Mouse (Mus musculus) embryonic facial prominence, embryonic 14.5 days (tissue): ENCODE measurements at regions not wholly inside any gene's neighbourhood (a gene's known extent, or its start where the extent isn't known, plus 50 kb on each side); places are given as distances from the start of the nearest gene placed in this dataset.

ENCODE experiments used
- ATAC-seq: fragments of 200-750 bp; cut with Nextera tagmentation; 2 replicates; pipeline ENCODE4 v1.8.0; 2017; ENCODE audit warnings: low read depth, moderate number of reproducible peaks, moderate TSS enrichment
- DNase-seq: peaks from one replicate; pipeline ENCODE4 v3.0.0-alpha.2; 2015; ENCODE audit warnings: low spot score
- H3K27ac ChIP-seq: fragments of 300-500 bp; sonication (generic); replicated peaks from 2 replicates; pipeline ENCODE4 v1.5.1; 2014; ENCODE audit warnings: low read depth, mild to moderate bottlenecking, low read length, moderate library complexity
- H3K27me3 ChIP-seq: fragments of 300-500 bp; sonication (generic); replicated peaks from 2 replicates; pipeline ENCODE4 v1.6.1; 2014; ENCODE audit warnings: low read length; ENCODE audit not compliant: control insufficient read depth, insufficient read depth
- H3K36me3 ChIP-seq: fragments of 300-500 bp; sonication (generic); 2 replicates; pipeline ENCODE4 v1.6.1; 2014; ENCODE audit warnings: low read length, mixed read lengths; ENCODE audit not compliant: control insufficient read depth, insufficient read depth
- H3K4me1 ChIP-seq: fragments of 300-500 bp; sonication (generic); 2 replicates; pipeline ENCODE4 v1.6.1; 2014; ENCODE audit warnings: antibody characterized with exemption, low read length; ENCODE audit not compliant: control insufficient read depth, insufficient read depth
- H3K4me2 ChIP-seq: fragments of 300-500 bp; sonication (generic); 2 replicates; pipeline ENCODE4 v1.6.1; 2014; ENCODE audit warnings: low read depth, mild to moderate bottlenecking, low read length, moderate library complexity, mixed read lengths
- H3K4me3 ChIP-seq: fragments of 300-500 bp; sonication (generic); 2 replicates; pipeline ENCODE4 v1.5.1; 2014; ENCODE audit warnings: low read depth, mild to moderate bottlenecking, low read length
- H3K9ac ChIP-seq: fragments of 300-500 bp; sonication (generic); 2 replicates; pipeline ENCODE4 v1.6.1; 2014; ENCODE audit warnings: low read depth, mild to moderate bottlenecking, low read length, moderate library complexity, mixed read lengths
- H3K9me3 ChIP-seq: fragments of 300-500 bp; sonication (generic); 2 replicates; pipeline ENCODE4 v1.6.1; 2016; ENCODE audit warnings: low read length; ENCODE audit not compliant: control insufficient read depth
- WGBS: fragments of 180-500 bp; shearing (Covaris S2); extraction: QIAGEN DNeasy Blood & Tissue Kit; methylation state at CpG from one replicate; pipeline ENCODE4 v1.1.7; 2014; 5-methylcytosine and 5-hydroxymethylcytosine counted together

- Histone ChIP-seq H3K9me3 (peaks cover 16% of the 10 kb centered on the region; the same call in 1 of the 2 replicates), H3K4me1 (0 out of 2 replicates have a peak, but pooled peaks cover 11% of the 10 kb centered on the region), H3K9ac (no peak overlapping the region), H3K27me3 (no peaks in the 10 kb centered on the region), H3K4me3 (no peak overlapping the region), H3K36me3 (no peaks in the 10 kb centered on the region), H3K27ac (peak overlapping the region; percentile 86), H3K4me2 (no peak overlapping the region)
- 33% methylated on average over 9 of the region's 9 CpGs for WGBS
- DNase-seq (peak; percentile 92), ATAC-seq (peak; percentile 81)
Observed at GRCm38 (mm10) chr13:60330475-60331258, 153.5 kb upstream of the Gas1 start.

DNA sequence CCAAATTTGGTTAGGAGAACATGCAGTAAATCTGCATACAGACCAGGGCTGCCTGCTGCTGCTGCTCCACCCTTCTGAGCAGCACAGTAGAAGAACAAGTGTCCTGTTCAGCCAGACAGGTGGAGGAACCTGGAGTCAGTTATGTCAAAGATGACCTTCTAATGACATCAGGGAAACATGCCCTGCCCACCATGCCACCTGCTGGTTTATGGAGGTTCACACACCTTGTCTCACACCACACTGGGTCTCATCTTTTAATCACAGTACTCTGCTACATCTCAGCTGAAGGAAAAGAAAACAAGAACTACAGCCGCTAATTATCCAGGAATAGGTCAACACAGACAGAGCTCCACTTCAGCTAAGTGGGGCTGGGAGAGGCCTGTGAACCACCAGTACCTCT is 159.0 kb upstream of the Gas1 start:
- DNase-seq: no peak
- Histone ChIP-seq H3K4me2 (no peak overlapping the region), H3K36me3 (no peaks in the 10 kb centered on the region), H3K4me3 (no peak overlapping the region), H3K9ac (no peak overlapping the region), H3K9me3 (no peaks in the 10 kb centered on the region), H3K27ac (no peak overlapping the region), H3K27me3 (no peaks in the 10 kb centered on the region), H3K4me1 (0 out of 2 replicates have a peak, but pooled peaks cover under 1% of the 10 kb centered on the region)
- 41% methylated on average over 1 of the region's 1 CpGs for WGBS
- no peak for ATAC-seq

DNA sequence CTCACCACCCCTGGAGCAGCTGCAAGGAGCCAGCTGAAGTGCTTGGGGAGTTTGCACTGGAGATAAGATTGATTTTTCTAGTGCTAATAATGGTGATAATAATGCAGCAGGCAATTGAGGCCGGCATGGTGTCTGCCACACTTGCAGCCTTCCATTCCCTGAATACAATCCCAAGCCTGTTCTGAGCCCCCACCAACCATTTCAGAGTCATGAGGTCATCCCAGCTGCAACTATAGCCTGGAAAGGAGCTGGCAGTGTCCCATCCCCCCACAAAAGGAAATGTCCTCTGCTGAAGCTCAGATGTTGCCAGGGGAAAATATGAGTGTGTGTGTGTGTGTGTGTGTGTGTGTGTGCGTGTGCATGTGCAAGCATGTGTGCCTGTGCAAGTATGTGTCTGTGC is 160.2 kb upstream of the Gas1 start:
- no peaks in the 10 kb centered on the region for H3K27me3 ChIP-seq
- 44% methylated on average over 2 of the region's 2 CpGs for WGBS
- no peak overlapping the region for H3K27ac ChIP-seq
- DNase-seq: peak; percentile 69
- H3K4me3 ChIP-seq: no peak overlapping the region
- H3K36me3 ChIP-seq: no peaks in the 10 kb centered on the region
- no peaks in the 10 kb centered on the region for H3K4me1 ChIP-seq
- no peak overlapping the region for H3K9ac ChIP-seq
- no peak overlapping the region for H3K4me2 ChIP-seq
- H3K9me3 ChIP-seq: no peaks in the 10 kb centered on the region
- ATAC-seq: peak; percentile 68; the same call in 1 of the 2 replicates

DNA sequence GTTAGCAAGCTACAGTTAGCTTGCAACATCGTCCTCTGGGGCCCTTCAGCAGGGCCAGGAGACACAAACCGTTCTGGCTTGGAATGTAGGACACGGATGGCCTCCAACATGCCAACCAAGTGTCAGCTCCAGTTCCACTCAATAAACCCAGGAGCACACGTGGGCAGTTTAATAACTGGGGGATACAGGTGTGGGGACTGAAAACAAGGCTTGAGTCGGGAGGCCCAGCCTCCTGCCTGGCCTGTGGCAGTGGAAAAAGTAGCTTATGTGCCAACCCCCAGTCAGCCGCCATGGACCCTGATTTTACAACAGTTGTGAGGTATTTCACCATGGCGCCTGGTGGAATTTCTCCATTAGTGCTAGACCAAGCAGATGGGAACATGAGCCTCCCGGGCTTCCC is 160.9 kb upstream of the Gas1 start:
- no peak for ATAC-seq
- no peak overlapping the region for H3K4me2 ChIP-seq
- H3K9me3 ChIP-seq: no peaks in the 10 kb centered on the region
- H3K4me1 ChIP-seq: no peaks in the 10 kb centered on the region
- 0 out of 2 replicates have a peak overlapping the region, but pooled peaks have one; percentile 11 for H3K27ac ChIP-seq
- peak; percentile 28 for DNase-seq
- H3K4me3 ChIP-seq: no peak overlapping the region
- WGBS: 82% methylated on average over 8 of the region's 8 CpGs
- no peak overlapping the region for H3K9ac ChIP-seq
- H3K36me3 ChIP-seq: no peaks in the 10 kb centered on the region
- H3K27me3 ChIP-seq: no peaks in the 10 kb centered on the region

DNA sequence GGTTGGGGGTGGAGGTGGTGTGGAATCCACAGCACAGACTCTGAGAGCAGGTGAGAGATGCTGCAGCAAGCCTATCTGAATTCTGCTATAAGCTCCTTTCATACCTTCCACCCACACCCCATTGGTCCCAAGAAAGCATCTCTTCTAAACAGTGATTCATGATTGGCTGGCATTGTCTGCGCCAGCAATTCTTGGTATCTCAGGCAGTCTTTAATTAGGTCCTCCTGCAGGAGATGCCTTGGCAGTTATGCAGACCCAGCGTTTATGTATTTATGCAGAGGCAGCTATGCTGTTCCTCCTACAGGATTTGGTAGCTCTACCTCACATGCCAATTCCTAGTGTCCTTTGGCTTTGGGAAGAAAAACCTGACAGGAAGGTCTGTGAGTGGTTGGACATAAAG is 162.9 kb upstream of the Gas1 start:
- Histone ChIP-seq H3K4me2 (no peak overlapping the region), H3K4me3 (no peak overlapping the region), H3K27me3 (no peaks in the 10 kb centered on the region), H3K36me3 (no peaks in the 10 kb centered on the region), H3K27ac (no peak overlapping the region), H3K4me1 (no peaks in the 10 kb centered on the region), H3K9me3 (no peaks in the 10 kb centered on the region), H3K9ac (no peak overlapping the region)
- ATAC-seq (no peak), DNase-seq (no peak)
- WGBS: 75% methylated on average over 2 of the region's 2 CpGs

DNA sequence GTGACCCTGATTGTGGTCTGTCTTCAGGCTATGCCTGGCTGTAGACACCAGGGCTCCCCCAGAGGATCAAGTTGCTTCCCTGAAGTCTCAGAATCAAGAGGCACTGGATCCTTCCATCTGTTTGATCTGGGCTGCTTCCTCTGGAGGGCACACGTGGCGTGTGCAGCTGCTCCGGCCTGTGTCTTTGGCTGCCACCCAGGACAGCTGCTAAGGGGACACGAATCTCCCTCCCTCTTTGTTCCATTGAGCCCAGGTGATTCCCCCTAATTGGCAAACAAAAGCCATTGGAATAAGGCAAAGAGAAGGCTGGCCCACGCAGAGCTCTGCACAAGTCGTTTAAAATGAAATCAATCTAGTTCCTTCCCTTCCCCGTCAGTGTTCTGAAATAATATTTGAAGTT is 170.7 kb upstream of the Gas1 start:
- H3K27me3 ChIP-seq: no peaks in the 10 kb centered on the region
- ATAC-seq (peak; percentile 87), DNase-seq (peak; percentile 89)
- H3K9ac ChIP-seq: 0 out of 2 replicates have a peak overlapping the region, but pooled peaks have one; percentile 25
- no peak overlapping the region for H3K4me3 ChIP-seq
- no peaks in the 10 kb centered on the region for H3K9me3 ChIP-seq
- peak overlapping the region; percentile 74 for H3K27ac ChIP-seq
- H3K4me2 ChIP-seq: 0 out of 2 replicates have a peak overlapping the region, but pooled peaks have one; percentile 4
- 19% methylated on average over 7 of the region's 7 CpGs for WGBS
- peaks cover 19% of the 10 kb centered on the region for H3K4me1 ChIP-seq
- H3K36me3 ChIP-seq: no peaks in the 10 kb centered on the region

GRCm38 (mm10) chr13:60348438-60348837 is 171.3 kb upstream of the Gas1 start:
- H3K36me3 ChIP-seq: no peaks in the 10 kb centered on the region
- no peak overlapping the region for H3K4me3 ChIP-seq
- no peak for DNase-seq
- H3K27me3 ChIP-seq: no peaks in the 10 kb centered on the region
- H3K4me1 ChIP-seq: peaks cover 19% of the 10 kb centered on the region
- H3K9me3 ChIP-seq: no peaks in the 10 kb centered on the region
- 37% methylated on average over 2 of the region's 2 CpGs for WGBS
- H3K9ac ChIP-seq: no peak overlapping the region
- H3K4me2 ChIP-seq: no peak overlapping the region
- H3K27ac ChIP-seq: peak overlapping the region; percentile 74
- ATAC-seq: peak; percentile 56; the same call in 1 of the 2 replicates

- DNase-seq (peak; percentile 20), ATAC-seq (no peak)
- peaks cover 9% of the 10 kb centered on the region for H3K4me1 ChIP-seq
- H3K4me2 ChIP-seq: no peak overlapping the region
- H3K36me3 ChIP-seq: no peaks in the 10 kb centered on the region
- H3K9ac ChIP-seq: no peak overlapping the region
- H3K4me3 ChIP-seq: no peak overlapping the region
- H3K27me3 ChIP-seq: no peaks in the 10 kb centered on the region
- no peaks in the 10 kb centered on the region for H3K9me3 ChIP-seq
- H3K27ac ChIP-seq: 0 out of 2 replicates have a peak overlapping the region, but pooled peaks have one; percentile 4
- WGBS: 48% methylated on average over 6 of the region's 6 CpGs
Observed at GRCm38 (mm10) chr13:60355707-60356490, 178.7 kb upstream of the Gas1 start.
